Mouse (Mus musculus): ENCODE data around the gene Orc3. TPM values are rescaled to one million over a fixed set of nuclear protein-coding genes. Genes with fewer than 3 reads are reported as not detected.

The Orc3 gene
- polyA plus RNA-seq, 1 experiment from 2014 or later: 95.3 TPM

GRCm38 (mm10) chr4:34529379-34529778, 85.4 kb downstream of the Orc3 start:
- no peaks in the 10 kb centered on the region for H3K36me3 ChIP-seq (replicated peaks; ENCODE audit: control insufficient read depth, insufficient read depth)
- H3K4me1 ChIP-seq (replicated peaks; ENCODE audit: control insufficient read depth, insufficient read depth, low read length): no peaks in the 10 kb centered on the region
- no peak overlapping the region for H3K27ac ChIP-seq
- H3K4me3 ChIP-seq (replicated peaks; ENCODE audit: low read length): no peak overlapping the region
- no peak overlapping the region for H3K4me2 ChIP-seq (replicated peaks)
- H3K9ac ChIP-seq: no peak overlapping the region
- no peaks in the 10 kb centered on the region for H3K9me3 ChIP-seq (ENCODE audit: control insufficient read depth, low read length)
- ATAC-seq (ENCODE audit: low FRiP score) (no peak), DNase-seq (ENCODE audit: low spot score) (no peak)
- 58% methylated on average over 4 of the region's 4 CpGs for WGBS
- H3K27me3 ChIP-seq (ENCODE audit: control insufficient read depth, insufficient read depth, low read length): no peaks in the 10 kb centered on the region

- WGBS: 88% methylated on average over 1 of the region's 1 CpGs
Measured at GRCm38 (mm10) chr4:34528430-34529100, 86.2 kb downstream of the Orc3 start.

GRCm38 (mm10) chr4:34526771-34527170, 88.0 kb downstream of the Orc3 start:
- ATAC-seq (ENCODE audit: low FRiP score) (no peak), DNase-seq (ENCODE audit: low spot score) (no peak)
- 90% methylated on average over 3 of the region's 3 CpGs for WGBS
- Histone ChIP-seq H3K9ac (no peak overlapping the region), H3K4me1 (replicated peaks; ENCODE audit: control insufficient read depth, insufficient read depth, low read length) (no peaks in the 10 kb centered on the region), H3K27me3 (ENCODE audit: control insufficient read depth, insufficient read depth, low read length) (no peaks in the 10 kb centered on the region), H3K4me2 (replicated peaks) (no peak overlapping the region), H3K27ac (no peak overlapping the region), H3K9me3 (ENCODE audit: control insufficient read depth, low read length) (no peaks in the 10 kb centered on the region), H3K4me3 (replicated peaks; ENCODE audit: low read length) (no peak overlapping the region), H3K36me3 (replicated peaks; ENCODE audit: control insufficient read depth, insufficient read depth) (no peaks in the 10 kb centered on the region)

More at GRCm38 (mm10) chr4:34528430-34529100, 86.2 kb downstream of the Orc3 start:
- no peak for ATAC-seq (ENCODE audit: low FRiP score)
- H3K4me3 ChIP-seq (replicated peaks; ENCODE audit: low read length): no peak overlapping the region
- no peak overlapping the region for H3K4me2 ChIP-seq (replicated peaks)
- no peak overlapping the region for H3K9ac ChIP-seq
- no peak for DNase-seq (ENCODE audit: low spot score)
- H3K27me3 ChIP-seq (ENCODE audit: control insufficient read depth, insufficient read depth, low read length): no peaks in the 10 kb centered on the region
- H3K36me3 ChIP-seq (replicated peaks; ENCODE audit: control insufficient read depth, insufficient read depth): no peaks in the 10 kb centered on the region
- H3K9me3 ChIP-seq (ENCODE audit: control insufficient read depth, low read length): no peaks in the 10 kb centered on the region
- no peak overlapping the region for H3K27ac ChIP-seq
- no peaks in the 10 kb centered on the region for H3K4me1 ChIP-seq (replicated peaks; ENCODE audit: control insufficient read depth, insufficient read depth, low read length)

DNA sequence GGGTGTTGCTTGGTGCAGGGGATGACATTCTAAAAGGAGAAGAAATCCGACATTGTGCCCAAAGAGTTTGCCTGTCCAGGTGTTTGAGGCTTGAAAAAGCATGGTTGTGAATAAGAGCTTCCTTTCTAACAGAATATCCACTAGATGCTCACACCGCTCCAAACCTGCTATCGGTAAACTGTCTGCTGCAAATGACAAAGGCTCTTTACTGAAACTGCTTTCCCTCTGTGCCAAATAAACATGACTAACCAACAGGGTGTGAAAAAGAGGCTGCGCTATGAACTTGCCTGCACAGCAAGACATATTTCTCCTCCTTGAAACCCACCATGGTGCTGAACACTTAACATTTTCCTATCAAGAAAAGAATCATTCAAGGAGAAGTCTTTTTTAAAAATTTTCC, 91.2 kb downstream of the Orc3 start:
- H3K4me2 ChIP-seq (replicated peaks): no peak overlapping the region
- H3K9ac ChIP-seq: no peak overlapping the region
- no peak overlapping the region for H3K27ac ChIP-seq
- no peaks in the 10 kb centered on the region for H3K9me3 ChIP-seq (ENCODE audit: control insufficient read depth, low read length)
- no peak overlapping the region for H3K4me3 ChIP-seq (replicated peaks; ENCODE audit: low read length)
- ATAC-seq (ENCODE audit: low FRiP score) (no peak), DNase-seq (ENCODE audit: low spot score) (no peak)
- WGBS: 89% methylated on average over 4 of the region's 4 CpGs
- no peaks in the 10 kb centered on the region for H3K27me3 ChIP-seq (ENCODE audit: control insufficient read depth, insufficient read depth, low read length)
- no peaks in the 10 kb centered on the region for H3K36me3 ChIP-seq (replicated peaks; ENCODE audit: control insufficient read depth, insufficient read depth)
- H3K4me1 ChIP-seq (replicated peaks; ENCODE audit: control insufficient read depth, insufficient read depth, low read length): no peaks in the 10 kb centered on the region

DNA sequence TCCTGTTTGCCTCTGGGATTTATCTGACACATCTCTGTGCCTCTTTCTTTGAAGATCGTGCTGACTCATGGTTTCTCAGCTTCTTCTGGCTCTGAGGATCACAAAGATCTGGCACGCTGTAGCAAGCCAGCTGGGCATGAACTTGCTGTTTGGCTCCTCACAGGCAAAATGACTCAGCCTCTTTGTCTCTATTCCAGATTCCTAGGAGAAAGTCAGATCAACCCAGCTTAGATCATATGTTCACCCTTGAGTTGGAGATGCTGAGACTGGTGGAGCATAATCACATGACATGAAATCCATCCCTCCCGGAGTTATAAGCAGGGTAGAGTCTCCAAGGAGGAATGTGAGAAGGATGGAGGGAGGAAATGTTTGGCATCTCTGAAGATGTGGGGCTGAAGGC, 91.9 kb downstream of the Orc3 start:
- ATAC-seq (ENCODE audit: low FRiP score): no peak

More for the DNA sequence above, 91.9 kb downstream of the Orc3 start:
- Histone ChIP-seq H3K36me3 (replicated peaks; ENCODE audit: control insufficient read depth, insufficient read depth) (no peaks in the 10 kb centered on the region), H3K27me3 (ENCODE audit: control insufficient read depth, insufficient read depth, low read length) (no peaks in the 10 kb centered on the region), H3K9me3 (ENCODE audit: control insufficient read depth, low read length) (no peaks in the 10 kb centered on the region), H3K9ac (no peak overlapping the region), H3K4me1 (replicated peaks; ENCODE audit: control insufficient read depth, insufficient read depth, low read length) (no peaks in the 10 kb centered on the region), H3K4me2 (replicated peaks) (no peak overlapping the region), H3K27ac (no peak overlapping the region), H3K4me3 (replicated peaks; ENCODE audit: low read length) (no peak overlapping the region)
- 85% methylated on average over 3 of the region's 3 CpGs for WGBS
- DNase-seq (ENCODE audit: low spot score): no peak

Other genes starting within 250 kb of the Orc3 start
- gene Akirin2, start 64.0 kb downstream of the Orc3 start, polyA plus RNA-seq (2014; fragmentation: Nextera tagmentation; extraction: Ambion mirVana): 92.5 and 93.7 TPM in 2 replicates
- 45.8 and 50.3 TPM in 2 replicates for gene Rars2, start within 50 bp of the Orc3 start, polyA plus RNA-seq (2014; fragmentation: Nextera tagmentation; extraction: Ambion mirVana)
- 37.0 and 47.3 TPM in 2 replicates for gene Slc35a1, start 72.5 kb upstream of the Orc3 start, polyA plus RNA-seq (2014; fragmentation: Nextera tagmentation; extraction: Ambion mirVana)
- gene Cfap206, start 115.3 kb upstream of the Orc3 start, polyA plus RNA-seq (2014; fragmentation: Nextera tagmentation; extraction: Ambion mirVana): 4.6 and 5.9 TPM in 2 replicates
- gene Gm136, start 141.3 kb upstream of the Orc3 start, polyA plus RNA-seq (2014; fragmentation: Nextera tagmentation; extraction: Ambion mirVana): not detected in 2 replicates
- 53.5 and 54.1 TPM in 2 replicates for gene Smim8, start 163.5 kb upstream of the Orc3 start, polyA plus RNA-seq (2014; fragmentation: Nextera tagmentation; extraction: Ambion mirVana)

Measured in hindbrain, embryonic 14.5 days (tissue).